Mouse (Mus musculus) liver, adult 10 weeks (tissue): ENCODE data around the gene Tmed5. TPM values are rescaled to one million over a fixed set of nuclear protein-coding genes. Genes with fewer than 3 reads are reported as not detected.

Source experiments
- polyA plus RNA-seq: library from polyadenylated mRNA; stranded (reverse); fragments of 350-450 nt; fragmentation: Illumina TruSeq; extraction: RNeasy Lipid Tissue Mini Kit (QIAGEN cat#74804); gene quantifications from one replicate; pipeline ENCODE4 v1.2.3, GENCODE M21; 2014; ENCODE audit warnings: low read depth, low replicate concordance

The Tmed5 gene
- 148 TPM for polyA plus RNA-seq

GRCm38 (mm10) chr5:108132441-108133243 is at the start of gene Tmed5, which contains the start of gene Ccdc18:
Tmed5 (minus strand) TSS chr5:108132620.
Ccdc18 (plus strand) TSS chr5:108132875.

GRCm38 (mm10) chr5:108065465-108066411 is 66.7 kb downstream of the Tmed5 start, which contains the start of gene Mtf2:
Mtf2 (plus strand) TSS chr5:108065674.

Other genes with a start within 250 kb of the Tmed5 start
- gene Rpl5, start 232.1 kb downstream of the Tmed5 start, polyA plus RNA-seq = 235 TPM
- gene Fam69a, start 145.5 kb downstream of the Tmed5 start, polyA plus RNA-seq = 30.3 TPM
- gene Mtf2, start 66.9 kb downstream of the Tmed5 start, polyA plus RNA-seq = 14.3 TPM
- 0.19 TPM for gene Ccdc18, start 255 bp upstream of the Tmed5 start, polyA plus RNA-seq
- gene Dr1, start 136.3 kb upstream of the Tmed5 start, polyA plus RNA-seq = 44.4 TPM
- gene Pigg, start 180.0 kb upstream of the Tmed5 start, polyA plus RNA-seq = 10.3 TPM
- not detected for gene Gm42517, start 235.3 kb upstream of the Tmed5 start, polyA plus RNA-seq